Mouse (Mus musculus): ENCODE measurements at regions not wholly inside any gene's neighbourhood (a gene's known extent, or its start where the extent isn't known, plus 50 kb on each side); places are given as distances from the start of the nearest gene placed in this dataset.

DNA sequence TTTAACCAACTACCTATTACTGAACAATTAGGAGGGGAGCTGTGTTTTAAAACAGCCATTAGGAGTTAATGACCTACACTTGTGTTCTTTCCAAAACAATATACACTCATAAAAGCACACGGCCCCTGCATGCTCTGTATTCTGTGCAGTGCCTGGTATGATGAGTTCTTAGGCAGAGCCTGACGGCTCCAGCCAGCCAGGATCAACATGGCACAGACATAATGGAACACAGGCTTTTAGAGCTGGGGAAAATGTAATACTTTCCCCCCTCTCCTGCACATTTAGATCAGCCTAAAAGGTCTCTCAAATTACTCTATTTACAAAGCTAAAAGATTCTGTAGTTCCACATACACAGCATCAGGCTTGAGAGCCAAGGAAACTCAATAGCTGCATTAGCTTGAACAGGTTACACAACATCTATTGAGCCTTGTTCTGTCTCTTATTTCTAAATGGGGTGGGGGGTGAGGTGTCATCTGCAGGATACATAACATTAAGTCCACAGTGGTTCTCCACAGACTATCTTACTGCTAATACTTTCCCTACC lies 250.1 kb downstream of the Dcdc2c start:
- DNase-seq: no peak
- Histone ChIP-seq H3K27ac (ENCODE audit: insufficient read depth, low read depth, low read length) (no peak overlapping the region), H3K27me3 (replicated peaks; ENCODE audit: control insufficient read depth, insufficient read depth, low read length) (no peaks in the 10 kb centered on the region), H3K4me1 (ENCODE audit: control insufficient read depth, insufficient read depth, low read length) (no peaks in the 10 kb centered on the region), H3K36me3 (ENCODE audit: control insufficient read depth, insufficient read depth, low read length) (no peaks in the 10 kb centered on the region), H3K4me3 (ENCODE audit: insufficient read depth, low read depth, low read length) (no peak overlapping the region)
- WGBS: 56% methylated on average over 2 of the region's 2 CpGs
- TF ChIP-seq POLR2A (IDR thresholded peaks at IDR 0.05; ENCODE audit: low read depth, low read length) (no peak), CTCF (conservative IDR thresholded peaks at IDR 0.05; ENCODE audit: insufficient read depth, insufficient read length, low read depth, low read length) (no peak)

DNA sequence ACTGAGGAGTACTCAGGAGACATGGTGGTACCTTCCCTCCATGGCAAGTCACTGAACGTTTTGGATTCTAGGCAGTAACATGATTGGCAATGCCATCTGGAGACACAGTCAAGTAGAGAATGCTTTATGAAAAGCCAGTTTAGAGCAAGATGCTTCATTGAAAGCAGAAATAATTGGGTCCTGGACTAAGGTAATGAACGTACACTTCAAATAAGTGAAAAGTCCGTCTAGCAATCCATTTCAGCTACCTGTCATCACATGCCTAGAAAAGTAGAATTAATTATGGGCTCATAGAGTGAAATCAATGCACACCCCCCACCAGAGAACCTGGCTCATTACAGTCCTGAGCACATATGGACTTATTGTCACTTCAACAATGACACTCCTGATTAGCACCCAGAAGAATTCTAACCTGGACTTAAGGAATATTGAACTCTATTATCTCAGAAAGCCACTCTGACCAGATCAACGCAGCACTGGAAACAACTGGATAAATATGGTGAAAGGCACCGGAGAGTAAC lies 263.8 kb downstream of the Dcdc2c start:
- no peak for TF ChIP-seq POLR2A (IDR thresholded peaks at IDR 0.05; ENCODE audit: low read depth, low read length)
- no peak for TF ChIP-seq CTCF (conservative IDR thresholded peaks at IDR 0.05; ENCODE audit: insufficient read depth, insufficient read length, low read depth, low read length)
- H3K27me3 ChIP-seq (replicated peaks; ENCODE audit: control insufficient read depth, insufficient read depth, low read length): no peaks in the 10 kb centered on the region
- DNase-seq: no peak
- no peaks in the 10 kb centered on the region for H3K36me3 ChIP-seq (ENCODE audit: control insufficient read depth, insufficient read depth, low read length)
- WGBS: 88% methylated on average over 5 of the region's 5 CpGs
- H3K4me3 ChIP-seq (ENCODE audit: insufficient read depth, low read depth, low read length): no peak overlapping the region
- no peaks in the 10 kb centered on the region for H3K4me1 ChIP-seq (ENCODE audit: control insufficient read depth, insufficient read depth, low read length)
- H3K27ac ChIP-seq (ENCODE audit: insufficient read depth, low read depth, low read length): no peak overlapping the region

DNA sequence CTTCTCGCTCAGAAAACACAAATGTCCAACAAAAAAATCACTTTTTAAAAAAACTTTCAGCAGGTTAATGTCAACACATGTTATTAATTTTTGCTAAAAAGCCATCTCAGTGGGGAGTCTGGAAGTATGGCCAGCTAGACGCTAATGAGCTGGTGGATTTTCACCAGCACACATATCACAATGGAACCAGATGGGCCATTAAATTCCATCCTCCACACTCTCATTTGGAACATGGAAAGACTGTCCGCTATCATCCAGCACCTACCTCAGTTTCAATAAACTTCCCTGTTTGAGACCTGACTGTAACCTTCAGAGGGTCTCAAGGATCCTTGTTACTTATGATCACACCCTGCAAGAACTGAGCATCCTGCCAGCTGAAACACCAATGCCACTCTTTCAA lies 296.7 kb downstream of the Dcdc2c start:
- H3K4me1 ChIP-seq (ENCODE audit: control insufficient read depth, insufficient read depth, low read length): no peaks in the 10 kb centered on the region
- no peaks in the 10 kb centered on the region for H3K36me3 ChIP-seq (ENCODE audit: control insufficient read depth, insufficient read depth, low read length)
- H3K27me3 ChIP-seq (replicated peaks; ENCODE audit: control insufficient read depth, insufficient read depth, low read length): no peaks in the 10 kb centered on the region
- no peak overlapping the region for H3K27ac ChIP-seq (ENCODE audit: insufficient read depth, low read depth, low read length)
- no peak for DNase-seq
- TF ChIP-seq CTCF (conservative IDR thresholded peaks at IDR 0.05; ENCODE audit: insufficient read depth, insufficient read length, low read depth, low read length) (no peak), POLR2A (IDR thresholded peaks at IDR 0.05; ENCODE audit: low read depth, low read length) (no peak)
- H3K4me3 ChIP-seq (ENCODE audit: insufficient read depth, low read depth, low read length): no peak overlapping the region
- WGBS: 88% methylated on average over 3 of the region's 3 CpGs

DNA sequence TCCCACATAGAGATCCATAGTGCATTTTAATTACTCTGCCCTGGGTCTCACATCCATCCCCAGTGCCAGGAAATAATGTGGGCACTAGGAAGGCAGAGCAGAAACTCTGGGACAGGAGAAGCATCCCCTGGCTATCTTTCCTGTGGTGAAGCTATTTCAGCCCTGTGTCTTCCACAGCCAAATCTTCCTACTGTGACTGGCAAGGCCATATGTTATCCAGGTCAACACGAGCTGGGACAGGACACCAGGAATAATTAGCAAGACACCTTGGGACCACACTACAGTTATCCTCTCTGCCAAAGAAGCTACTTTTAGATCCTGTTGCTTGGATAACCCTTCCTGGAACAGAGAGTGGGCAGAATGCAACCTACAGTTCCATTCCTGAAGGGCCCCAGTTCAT lies 301.7 kb downstream of the Dcdc2c start:
- DNase-seq: no peak
- no peak for TF ChIP-seq POLR2A (IDR thresholded peaks at IDR 0.05; ENCODE audit: low read depth, low read length)
- no peak for TF ChIP-seq CTCF (conservative IDR thresholded peaks at IDR 0.05; ENCODE audit: insufficient read depth, insufficient read length, low read depth, low read length)
- Histone ChIP-seq H3K4me3 (ENCODE audit: insufficient read depth, low read depth, low read length) (no peak overlapping the region), H3K27ac (ENCODE audit: insufficient read depth, low read depth, low read length) (no peak overlapping the region), H3K36me3 (ENCODE audit: control insufficient read depth, insufficient read depth, low read length) (no peaks in the 10 kb centered on the region), H3K27me3 (replicated peaks; ENCODE audit: control insufficient read depth, insufficient read depth, low read length) (no peaks in the 10 kb centered on the region), H3K4me1 (ENCODE audit: control insufficient read depth, insufficient read depth, low read length) (no peaks in the 10 kb centered on the region)
- WGBS: 67% methylated on average over 1 of the region's 1 CpGs

DNA sequence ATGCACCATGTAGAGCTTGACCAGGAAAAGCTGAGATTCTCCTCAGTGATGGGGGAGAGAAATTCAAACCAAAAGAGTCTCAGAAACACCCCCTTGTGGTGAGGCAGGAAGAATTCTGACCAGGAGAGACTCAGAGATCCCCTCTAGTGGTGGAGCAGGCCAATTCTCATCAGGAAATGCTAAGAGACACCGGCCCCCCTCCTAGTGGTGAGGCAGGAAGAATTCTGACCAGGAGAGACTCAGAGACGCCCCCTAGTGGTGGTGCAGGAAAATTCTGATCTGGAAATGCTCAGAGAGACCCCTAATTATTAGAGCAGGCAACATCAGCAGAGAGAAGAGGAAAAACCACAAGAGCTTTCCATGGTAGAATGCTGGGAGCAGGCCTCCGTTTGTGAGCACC lies 303.4 kb downstream of the Dcdc2c start:
- no peak overlapping the region for H3K4me3 ChIP-seq (ENCODE audit: insufficient read depth, low read depth, low read length)
- 56% methylated on average over 3 of the region's 3 CpGs for WGBS
- TF ChIP-seq POLR2A (IDR thresholded peaks at IDR 0.05; ENCODE audit: low read depth, low read length): no peak
- TF ChIP-seq CTCF (conservative IDR thresholded peaks at IDR 0.05; ENCODE audit: insufficient read depth, insufficient read length, low read depth, low read length): peak; percentile 50
- H3K36me3 ChIP-seq (ENCODE audit: control insufficient read depth, insufficient read depth, low read length): no peaks in the 10 kb centered on the region
- H3K27me3 ChIP-seq (replicated peaks; ENCODE audit: control insufficient read depth, insufficient read depth, low read length): no peaks in the 10 kb centered on the region
- H3K27ac ChIP-seq (ENCODE audit: insufficient read depth, low read depth, low read length): no peak overlapping the region
- DNase-seq: peak; percentile 12
- no peaks in the 10 kb centered on the region for H3K4me1 ChIP-seq (ENCODE audit: control insufficient read depth, insufficient read depth, low read length)

DNA sequence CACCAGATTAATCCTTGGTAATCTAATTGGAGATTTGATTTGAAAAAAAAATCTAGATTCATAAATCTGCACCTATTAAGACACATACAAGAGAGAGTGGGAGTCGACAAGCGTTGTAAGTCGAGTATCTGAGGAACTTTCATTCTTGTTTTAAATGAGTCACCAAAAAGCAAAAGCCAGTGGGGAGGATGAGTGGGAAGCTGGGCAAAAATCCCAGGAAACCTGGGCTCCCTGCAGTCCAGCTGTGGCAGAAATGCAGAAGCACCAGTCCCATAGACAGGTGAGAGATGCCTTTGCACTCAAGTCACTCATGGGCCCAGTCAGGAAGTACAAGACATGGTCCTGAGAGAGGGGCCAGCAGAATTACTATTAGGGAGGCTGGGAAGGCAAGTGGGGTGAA lies 303.9 kb downstream of the Dcdc2c start:
- TF ChIP-seq CTCF (conservative IDR thresholded peaks at IDR 0.05; ENCODE audit: insufficient read depth, insufficient read length, low read depth, low read length): no peak
- TF ChIP-seq POLR2A (IDR thresholded peaks at IDR 0.05; ENCODE audit: low read depth, low read length): no peak
- Histone ChIP-seq H3K27me3 (replicated peaks; ENCODE audit: control insufficient read depth, insufficient read depth, low read length) (no peaks in the 10 kb centered on the region), H3K27ac (ENCODE audit: insufficient read depth, low read depth, low read length) (no peak overlapping the region), H3K4me3 (ENCODE audit: insufficient read depth, low read depth, low read length) (no peak overlapping the region), H3K36me3 (ENCODE audit: control insufficient read depth, insufficient read depth, low read length) (no peaks in the 10 kb centered on the region), H3K4me1 (ENCODE audit: control insufficient read depth, insufficient read depth, low read length) (no peaks in the 10 kb centered on the region)
- WGBS: 88% methylated on average over 3 of the region's 3 CpGs
- DNase-seq: no peak

DNA sequence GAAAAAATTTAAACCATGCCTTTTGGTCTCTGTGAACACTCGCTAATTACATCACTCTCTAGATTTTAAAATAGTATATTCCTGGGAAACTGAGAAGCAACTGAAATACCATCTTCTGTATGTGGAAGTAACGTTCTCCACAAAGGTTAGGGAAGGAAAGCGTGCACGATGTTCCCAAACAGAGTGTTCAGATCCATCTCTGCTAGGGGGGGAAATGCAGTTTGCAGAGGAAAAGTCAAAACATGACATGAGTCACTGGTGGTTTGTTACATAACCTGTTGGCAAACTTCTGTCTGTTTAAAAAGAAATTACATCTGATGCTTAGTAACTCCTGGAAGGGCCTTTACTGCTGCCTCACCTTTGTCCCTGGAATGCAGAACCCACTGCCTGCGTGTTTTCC lies 314.2 kb downstream of the Dcdc2c start:
- Histone ChIP-seq H3K4me1 (ENCODE audit: control insufficient read depth, insufficient read depth, low read length) (no peaks in the 10 kb centered on the region), H3K36me3 (ENCODE audit: control insufficient read depth, insufficient read depth, low read length) (no peaks in the 10 kb centered on the region), H3K27ac (ENCODE audit: insufficient read depth, low read depth, low read length) (no peak overlapping the region), H3K27me3 (replicated peaks; ENCODE audit: control insufficient read depth, insufficient read depth, low read length) (no peaks in the 10 kb centered on the region), H3K4me3 (ENCODE audit: insufficient read depth, low read depth, low read length) (no peak overlapping the region)
- no peak for DNase-seq
- 85% methylated on average over 5 of the region's 5 CpGs for WGBS
- no peak for TF ChIP-seq CTCF (conservative IDR thresholded peaks at IDR 0.05; ENCODE audit: insufficient read depth, insufficient read length, low read depth, low read length)
- no peak for TF ChIP-seq POLR2A (IDR thresholded peaks at IDR 0.05; ENCODE audit: low read depth, low read length)
